Comparison of ENCODE assay signal across 21 mouse cellular contexts in the genomic region with DNA sequence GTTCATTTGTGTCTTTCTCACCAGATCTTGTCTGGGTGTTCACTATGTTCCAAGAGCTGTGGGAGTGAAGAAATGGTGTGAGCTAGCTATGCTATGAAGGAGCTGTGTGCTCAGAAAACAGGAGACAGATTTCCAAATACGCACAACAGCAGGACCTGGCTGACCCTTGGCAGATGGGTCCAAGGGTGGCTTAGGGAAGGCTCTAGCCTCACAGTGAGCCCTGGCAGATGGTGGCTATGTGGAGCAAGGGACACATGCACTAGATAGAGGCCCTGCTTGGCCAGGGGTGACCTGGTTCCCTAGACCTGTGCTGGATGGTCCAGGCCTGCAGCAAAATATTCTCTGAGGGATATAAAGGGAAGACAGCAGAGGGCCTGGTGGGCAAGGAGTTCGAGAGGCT. TPM values are rescaled to one million over a fixed set of nuclear protein-coding genes. Genes with fewer than 3 reads are reported as not detected.
DNase-seq lines count a peak whose midpoint lies in the region; ATAC-seq and TF ChIP-seq lines count a peak whose summit lies in the region.
"Had no signal": no experiment of that assay in that cellular context is flagged by ENCODE, and none has a peak within 500 bp of the region (broad histone marks: within the 10 kb centered on the region; RNA-seq: fewer than 3 reads in every experiment).

No protein-coding gene starts in this region.

- TF ChIP-seq EP300 in liver, postnatal 0 days (IDR thresholded peaks at IDR 0.05; ENCODE audit: low read depth) = no peak

- no peaks in the 10 kb centered on the region for H3K9me3 ChIP-seq in kidney, postnatal 0 days (replicated peaks; ENCODE audit: low read length)
- no peaks in the 10 kb centered on the region for H3K9me3 ChIP-seq in kidney, embryonic 14.5 days (ENCODE audit: control insufficient read depth, low read length)
- no peaks in the 10 kb centered on the region for H3K9me3 ChIP-seq in liver, postnatal 0 days (ENCODE audit: low read length)
- H3K9me3 ChIP-seq: embryonic facial prominence, embryonic 13.5 days; hindbrain, embryonic 10.5 days; limb, embryonic 15.5 days; midbrain, embryonic 12.5 days had no signal

- H3K4me2 ChIP-seq in kidney, postnatal 0 days (ENCODE audit: low read length) = no peak overlapping the region
- no peak overlapping the region for H3K4me2 ChIP-seq in kidney, embryonic 14.5 days (replicated peaks; ENCODE audit: low read depth, low read length)
- H3K4me2 ChIP-seq in liver, postnatal 0 days (ENCODE audit: low read depth, low read length) = no peak overlapping the region
- H3K4me2 ChIP-seq: embryonic facial prominence, embryonic 13.5 days; limb, embryonic 15.5 days; midbrain, embryonic 12.5 days had no signal

- H3K4me3 ChIP-seq in kidney, postnatal 0 days (replicated peaks; ENCODE audit: low read depth, low read length) = no peak overlapping the region
- H3K4me3 ChIP-seq in kidney, embryonic 14.5 days (ENCODE audit: low read length) = no peak overlapping the region
- no peak overlapping the region for H3K4me3 ChIP-seq in liver, postnatal 0 days (ENCODE audit: low read depth, low read length)
- H3K4me3 ChIP-seq: embryonic facial prominence, embryonic 13.5 days; hindbrain, embryonic 10.5 days; limb, embryonic 15.5 days; midbrain, embryonic 12.5 days had no signal

- no peak overlapping the region for H3K27ac ChIP-seq in kidney, postnatal 0 days
- no peak overlapping the region for H3K27ac ChIP-seq in kidney, embryonic 14.5 days (ENCODE audit: low read depth, low read length)
- H3K27ac ChIP-seq in liver, postnatal 0 days (ENCODE audit: low read depth) = peak overlapping the region; percentile 57
- H3K27ac ChIP-seq: embryonic facial prominence, embryonic 13.5 days; hindbrain, embryonic 10.5 days; hindbrain, postnatal 0 days; limb, embryonic 15.5 days; midbrain, embryonic 12.5 days had no signal

- no peaks in the 10 kb centered on the region for H3K4me1 ChIP-seq in kidney, postnatal 0 days (replicated peaks; ENCODE audit: insufficient read depth, low read length)
- H3K4me1 ChIP-seq in kidney, embryonic 14.5 days (ENCODE audit: control insufficient read depth, insufficient read depth, low read length) = no peaks in the 10 kb centered on the region
- H3K4me1 ChIP-seq in liver, postnatal 0 days (ENCODE audit: insufficient read depth) = peaks cover 12% of the 10 kb centered on the region
- H3K4me1 ChIP-seq: midbrain, embryonic 12.5 days had no signal

- no peak overlapping the region for H3K9ac ChIP-seq in kidney, postnatal 0 days (ENCODE audit: low read depth, low read length)
- H3K9ac ChIP-seq in kidney, embryonic 14.5 days (ENCODE audit: low read depth, low read length) = no peak overlapping the region
- H3K9ac ChIP-seq in liver, postnatal 0 days (replicated peaks) = no peak overlapping the region
- H3K9ac ChIP-seq: embryonic facial prominence, embryonic 13.5 days; limb, embryonic 15.5 days; midbrain, embryonic 12.5 days had no signal

- no peaks in the 10 kb centered on the region for H3K27me3 ChIP-seq in kidney, postnatal 0 days (ENCODE audit: insufficient read depth, low read length)
- no peaks in the 10 kb centered on the region; the same call in 1 of the 2 replicates for H3K27me3 ChIP-seq in kidney, embryonic 14.5 days (ENCODE audit: control insufficient read depth, insufficient read depth, low read length)
- H3K27me3 ChIP-seq in liver, postnatal 0 days (ENCODE audit: insufficient read depth, low read length) = no peaks in the 10 kb centered on the region
- H3K27me3 ChIP-seq: embryonic facial prominence, embryonic 13.5 days; midbrain, embryonic 12.5 days had no signal

- 88% methylated on average over 2 of the region's 2 CpGs for WGBS in kidney, postnatal 0 days
- 91% methylated on average over 2 of the region's 2 CpGs for WGBS in kidney, embryonic 14.5 days
- WGBS in liver, postnatal 0 days (ENCODE audit: insufficient replicate concordance) = 72% methylated on average over 2 of the region's 2 CpGs

- no peak for DNase-seq in kidney, postnatal 0 days (ENCODE audit: low spot score)
- DNase-seq in brain, adult 2 months (ENCODE audit: low read depth, low spot score) = peak; percentile 75
- peak; percentile 48 for DNase-seq in cerebellum, adult 8-10 months
- no peak for DNase-seq in liver, postnatal 0 days
- no peak for DNase-seq in thymus, postnatal 0 days (ENCODE audit: low spot score)
- DNase-seq in adipocyte (ENCODE audit: low spot score) = no peak
- DNase-seq: B cell, adult 2 months; right cerebral cortex, adult 18-20 months; thymus, postnatal 4 days had no signal

- peak; percentile 47; the same call in 1 of the 2 replicates for ATAC-seq in kidney, postnatal 0 days (replicated peaks; ENCODE audit: low FRiP score, low read depth)
- no peak for ATAC-seq in kidney, embryonic 14.5 days (ENCODE audit: low FRiP score, low TSS enrichment)
- peak; percentile 85 for ATAC-seq in liver, postnatal 0 days
- ATAC-seq: forebrain, embryonic 16.5 days; hindbrain, postnatal 0 days; intestine, postnatal 0 days had no signal

- no peak for TF ChIP-seq CTCF in kidney, postnatal 0 days (IDR thresholded peaks at IDR 0.05; ENCODE audit: low read depth)
- no peak for TF ChIP-seq CTCF in liver, postnatal 0 days (IDR thresholded peaks at IDR 0.05; ENCODE audit: low read depth)

- no peaks in the 10 kb centered on the region for H3K36me3 ChIP-seq in kidney, postnatal 0 days (ENCODE audit: insufficient read depth, low read length)
- H3K36me3 ChIP-seq in kidney, embryonic 14.5 days (ENCODE audit: control insufficient read depth, insufficient read depth, low read length) = no peaks in the 10 kb centered on the region
- H3K36me3 ChIP-seq in liver, postnatal 0 days (replicated peaks; ENCODE audit: insufficient read depth, low read length) = no peaks in the 10 kb centered on the region

RNA-seq across cellular contexts. Expression of gene Arhgef7, which starts 13.3 kb away (rescaled TPM):
- 27.3 and 29.0 TPM in 2 replicates for polyA plus RNA-seq in kidney, postnatal 0 days (2015; fragmentation: Nextera tagmentation; extraction: Ambion mirVana)
- polyA plus RNA-seq in kidney, embryonic 14.5 days (2014; fragmentation: Nextera tagmentation; extraction: Ambion mirVana) = 25.1 and 37.3 TPM in 2 replicates
- 7.6 and 9.2 TPM in 2 replicates for polyA plus RNA-seq in liver, postnatal 0 days (2015; fragmentation: Nextera tagmentation; extraction: Ambion mirVana)
- 16.5 and 16.6 TPM in 2 replicates for polyA plus RNA-seq in thymus, postnatal 0 days (2015; fragmentation: Nextera tagmentation; extraction: Ambion mirVana)

RNA-seq across cellular contexts. Expression of gene 1700016D06Rik, which starts 40.0 kb away (rescaled TPM):
- polyA plus RNA-seq in kidney, postnatal 0 days (2015; fragmentation: Nextera tagmentation; extraction: Ambion mirVana) = not detected in 2 replicates
- polyA plus RNA-seq in kidney, embryonic 14.5 days (2014; fragmentation: Nextera tagmentation; extraction: Ambion mirVana) = not detected in 2 replicates
- polyA plus RNA-seq in liver, postnatal 0 days (2015; fragmentation: Nextera tagmentation; extraction: Ambion mirVana) = not detected in 2 replicates
- polyA plus RNA-seq in thymus, postnatal 0 days (2015; fragmentation: Nextera tagmentation; extraction: Ambion mirVana) = not detected in 2 replicates
- polyA plus RNA-seq: embryonic facial prominence, embryonic 13.5 days; heart, postnatal 0 days; hindbrain, postnatal 0 days; intestine, postnatal 0 days; limb, embryonic 15.5 days; lung, embryonic 16.5 days; neural tube, embryonic 11.5 days; small intestine, adult 2 months had no signal

Comparison
In these comparisons a context has a peak if more than half of its experiments do, and no peak if none do; other contexts are left out.
1. DNase-seq: peak in brain, adult 2 months (single experiment) and cerebellum, adult 8-10 months (single experiment); none in kidney, postnatal 0 days (single experiment), liver, postnatal 0 days (single experiment), thymus, postnatal 0 days (single experiment) and adipocyte (single experiment).